Mouse (Mus musculus): ENCODE data around the gene C1qa.
A peak's percentile ranks its signal among the peaks of the same experiment; 100 is the strongest.

C1qa gene

GRCm38 (mm10) chr4:136904767-136905539, 6.3 kb upstream of the C1qa start:
- DNase-seq (ENCODE audit: low spot score in 2 of 2) = no peak

DNA sequence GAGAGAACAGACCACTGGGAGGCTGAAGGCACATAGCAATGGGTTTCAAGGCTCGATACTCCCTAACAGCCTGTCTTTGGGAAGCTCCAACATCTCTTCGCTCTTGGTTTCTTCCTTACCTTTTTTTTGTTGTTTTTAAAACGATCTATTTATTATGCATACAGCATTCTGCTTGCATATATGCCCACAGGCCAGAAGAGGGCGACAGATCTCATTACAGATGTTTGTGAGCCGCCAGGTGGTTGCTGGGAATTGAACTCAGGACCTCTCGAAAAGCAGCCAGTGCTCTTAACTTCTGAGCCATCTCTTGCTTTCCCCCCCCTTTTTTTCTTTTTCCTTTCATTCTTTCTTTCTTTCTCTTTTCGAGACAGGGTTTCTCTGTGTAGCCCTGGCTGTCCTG, 551 bp upstream of the C1qa start:
- no peak for DNase-seq (ENCODE audit: low spot score in 2 of 2)

DNA sequence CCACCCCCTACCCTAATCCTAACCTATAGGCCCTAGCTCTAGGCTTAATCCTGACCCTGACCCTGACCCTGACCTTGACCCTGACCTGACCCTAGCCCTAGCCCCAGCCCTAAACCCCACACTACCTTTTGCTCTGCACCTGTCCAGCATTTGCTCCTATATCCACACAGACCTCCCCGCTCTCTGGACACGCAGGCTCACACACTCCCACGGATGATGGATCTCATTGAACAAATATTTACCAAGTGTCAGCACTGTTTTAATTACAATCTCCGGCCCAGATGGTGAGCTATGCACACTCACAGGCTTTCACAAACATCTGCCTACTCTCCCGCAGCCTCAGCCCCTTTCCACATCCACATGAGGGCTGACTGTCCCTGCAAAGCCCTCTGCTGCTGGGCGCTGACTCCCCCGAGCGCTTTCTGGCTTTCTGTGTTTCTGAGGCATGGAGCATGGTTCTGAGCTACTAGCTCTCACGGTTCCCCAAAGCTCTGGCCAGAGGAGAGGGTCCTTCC, 462 bp downstream of the C1qa start:
- DNase-seq (ENCODE audit: low spot score in 2 of 2) = no peak

DNA sequence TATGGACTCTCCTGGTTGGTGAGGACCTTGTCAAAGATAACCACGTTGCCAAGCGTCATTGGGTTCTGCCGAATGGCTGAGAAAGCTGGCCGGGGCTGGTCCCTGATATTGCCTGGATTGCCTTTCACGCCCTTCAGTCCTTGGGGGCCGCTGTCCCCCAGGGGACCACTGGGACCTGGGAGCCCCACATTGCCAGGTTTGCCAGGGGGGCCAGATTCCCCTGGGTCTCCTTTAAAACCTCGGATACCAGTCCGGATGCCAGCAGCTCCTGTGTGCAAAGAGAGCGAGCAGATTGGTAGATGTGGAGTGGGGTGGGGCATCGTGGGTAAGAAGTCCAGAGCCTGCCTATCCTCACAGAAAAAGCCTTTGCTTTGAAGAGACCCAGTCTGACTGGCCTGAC, 2.1 kb downstream of the C1qa start:
- no peak for DNase-seq (ENCODE audit: low spot score in 2 of 2)

- DNase-seq (ENCODE audit: low spot score in 2 of 2) = no peak
Measured at GRCm38 (mm10) chr4:136895861-136896260, 2.7 kb downstream of the C1qa start.

GRCm38 (mm10) chr4:136894821-136895220, 3.8 kb downstream of the C1qa start:
- no peak for DNase-seq (ENCODE audit: low spot score in 2 of 2)

GRCm38 (mm10) chr4:136893691-136894543, 4.7 kb downstream of the C1qa start:
- no peak for DNase-seq (ENCODE audit: low spot score in 2 of 2)

DNA sequence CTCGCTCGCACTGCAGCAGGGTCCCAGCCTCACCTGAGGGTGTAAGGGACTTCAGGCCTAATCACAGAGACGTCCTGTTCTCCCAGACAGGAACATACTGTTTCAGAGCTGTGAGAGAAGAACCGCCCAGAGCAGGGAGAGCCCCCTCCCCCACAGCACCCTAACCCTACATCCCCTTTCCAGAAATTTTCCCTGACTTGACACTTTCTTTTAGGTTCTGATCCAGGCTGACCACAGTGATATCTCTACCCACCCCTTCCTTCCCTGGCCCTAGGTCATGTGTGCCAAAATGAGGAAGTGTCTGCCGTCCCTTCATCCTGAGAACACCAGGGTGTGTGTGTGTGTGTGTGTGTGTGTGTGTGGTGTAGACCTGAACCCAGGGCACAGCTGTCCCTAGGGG, 5.8 kb downstream of the C1qa start, which contains the start of gene C1qc:
Gene C1qc (minus strand): TSS at position 255 of the 400 bp plus-strand sequence.
- DNase-seq (ENCODE audit: low spot score in 2 of 2) = no peak

- DNase-seq (ENCODE audit: low spot score in 2 of 2) = no peak
Measured at GRCm38 (mm10) chr4:136892371-136892770, 6.2 kb downstream of the C1qa start.

- no peak for DNase-seq (ENCODE audit: low spot score in 2 of 2)
Measured at GRCm38 (mm10) chr4:136891115-136891514, 7.5 kb downstream of the C1qa start.

DNA sequence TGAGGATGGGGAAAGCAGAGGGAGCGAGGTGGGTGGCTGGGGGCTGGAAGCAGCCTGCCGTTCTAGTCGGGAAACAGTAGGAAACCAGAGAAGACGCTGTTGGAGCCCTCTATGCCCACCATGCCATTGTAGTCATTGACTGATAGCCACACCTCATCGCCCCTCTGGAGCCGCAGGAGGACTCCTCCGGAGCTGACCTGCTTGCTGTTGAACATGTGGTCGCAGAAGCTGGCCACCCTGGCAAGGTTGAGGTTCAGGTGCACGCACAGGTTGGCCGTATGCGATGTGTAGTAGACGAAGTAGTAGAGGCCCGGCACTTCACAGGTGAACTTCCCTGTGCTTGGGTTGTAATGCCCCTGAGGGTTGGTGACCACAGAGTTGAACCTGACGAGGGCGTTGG, 8.6 kb downstream of the C1qa start:
- no peak for DNase-seq (ENCODE audit: low spot score in 2 of 2)

DNA sequence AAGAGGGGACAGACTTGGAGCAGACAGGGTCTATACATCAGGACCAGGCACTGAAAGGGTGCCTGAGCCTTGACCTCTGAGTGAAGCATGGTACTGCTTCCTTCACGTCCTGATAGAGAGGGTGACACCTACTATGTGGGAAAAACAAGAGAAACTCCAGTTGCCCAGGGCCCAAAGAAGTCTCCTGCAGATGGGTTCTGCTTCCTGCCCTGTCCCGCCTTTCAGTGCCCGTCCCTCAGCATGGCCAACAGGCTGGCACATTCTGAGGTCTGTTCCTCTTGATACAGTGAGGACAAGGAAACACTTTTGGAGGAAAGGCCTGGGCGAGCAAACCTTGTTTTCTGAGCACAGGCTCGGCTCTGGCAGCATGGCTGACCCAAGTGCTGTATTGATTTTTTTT, 10.9 kb downstream of the C1qa start:
- DNase-seq (ENCODE audit: low spot score in 2 of 2) = no peak

DNA sequence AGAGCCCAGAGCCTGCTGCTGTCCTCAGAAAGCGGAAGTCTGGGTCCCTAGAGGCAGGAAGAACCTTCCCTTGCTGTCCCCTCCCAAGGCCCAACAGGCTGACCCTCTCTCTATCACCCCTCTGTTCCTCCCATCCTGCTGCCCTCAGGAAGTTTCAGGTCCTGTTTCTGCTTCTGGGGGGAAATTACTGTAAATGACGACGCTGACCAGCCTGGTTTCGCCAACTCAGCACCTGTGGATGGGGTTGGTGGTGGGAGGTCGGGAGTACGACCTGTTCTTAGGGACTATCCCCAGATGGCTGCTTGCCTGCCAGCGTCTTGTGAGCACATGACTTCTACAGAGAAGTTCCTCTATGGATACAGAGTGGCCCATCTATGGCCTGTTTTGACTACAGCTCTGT, 12.5 kb downstream of the C1qa start, which contains the start of gene C1qb:
Gene C1qb (minus strand): TSS at position 87 of the 400 bp plus-strand sequence.
- DNase-seq (ENCODE audit: low spot score in 2 of 2) = no peak

- peak in 1 of 2 experiments; percentile 14 for DNase-seq (ENCODE audit: low spot score in 2 of 2)
Measured at GRCm38 (mm10) chr4:136878601-136879000, 20.0 kb downstream of the C1qa start.

GRCm38 (mm10) chr4:136878171-136878570, 20.4 kb downstream of the C1qa start:
- DNase-seq (ENCODE audit: low spot score in 2 of 2) = no peak

DNA sequence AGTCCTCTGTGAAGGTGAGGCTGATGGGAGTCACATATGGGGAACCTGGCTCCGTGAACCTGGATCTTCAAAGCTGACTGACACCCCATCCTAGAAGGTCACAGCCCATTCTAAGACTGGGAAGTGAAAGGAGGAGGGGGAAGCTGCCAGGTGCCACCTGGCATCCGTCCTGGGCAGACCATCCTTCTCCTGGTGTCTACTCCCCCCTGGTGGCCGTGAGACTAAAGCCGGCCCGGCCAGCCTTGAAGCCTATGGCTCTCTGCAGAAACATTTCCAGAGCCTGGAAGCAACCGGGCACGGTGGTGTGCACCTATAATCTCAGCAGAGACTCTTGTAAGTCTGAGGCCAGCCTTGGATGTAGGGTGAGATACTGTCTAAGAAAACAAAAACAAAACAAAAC, 21.6 kb downstream of the C1qa start:
- DNase-seq (ENCODE audit: low spot score in 2 of 2) = peak; percentile 36 to 77

DNA sequence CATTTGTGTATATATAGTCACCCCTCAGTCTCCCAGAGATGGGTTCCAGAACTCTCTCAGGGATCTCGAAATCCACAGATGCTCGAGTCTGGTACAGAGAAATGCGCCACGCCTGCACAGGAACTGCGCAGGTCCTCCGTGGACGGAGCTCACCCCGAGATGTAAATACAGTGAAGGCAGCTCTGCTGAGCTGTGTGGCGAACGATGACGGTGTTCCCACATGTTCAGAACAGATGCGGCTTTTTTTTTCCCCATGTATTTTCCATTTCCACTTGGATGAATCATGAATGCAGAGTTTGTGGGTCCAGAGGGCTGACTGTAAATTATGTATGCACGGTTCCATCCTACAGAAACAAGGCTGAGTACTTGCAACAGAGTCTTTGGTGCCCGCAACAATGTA, 23.6 kb downstream of the C1qa start:
- DNase-seq (ENCODE audit: low spot score in 2 of 2) = no peak

DNA sequence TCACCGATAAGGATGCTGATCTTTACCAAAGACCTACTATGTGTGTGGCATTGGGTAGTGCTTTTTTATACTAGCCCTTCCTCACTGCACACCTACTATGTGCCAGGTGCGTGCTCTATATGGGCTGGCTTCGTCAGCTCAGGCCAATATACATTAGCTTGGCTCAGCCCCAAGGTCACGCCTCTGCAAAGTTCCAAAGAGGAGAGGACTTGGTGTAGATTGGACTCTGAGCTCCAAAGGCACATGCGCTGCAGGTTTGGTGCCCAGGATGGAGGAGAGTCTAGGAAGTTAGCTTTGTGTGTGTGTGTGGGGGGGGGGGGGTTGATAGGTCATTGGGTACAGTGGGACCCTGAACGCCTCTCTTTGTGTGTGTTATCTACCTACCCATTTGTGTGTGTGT, 30.2 kb downstream of the C1qa start:
- no peak for DNase-seq (ENCODE audit: low spot score in 2 of 2)

GRCm38 (mm10) chr4:136867690-136868345, 30.8 kb downstream of the C1qa start:
- DNase-seq (ENCODE audit: low spot score in 2 of 2) = no peak

- no peak for DNase-seq (ENCODE audit: low spot score in 2 of 2)
Measured at GRCm38 (mm10) chr4:136865531-136865930, 33.1 kb downstream of the C1qa start.

- no peak for DNase-seq (ENCODE audit: low spot score in 2 of 2)
Measured at GRCm38 (mm10) chr4:136864751-136865470, 33.7 kb downstream of the C1qa start.

All from thymus, postnatal 10 days (tissue).